13 mouse cellular contexts compared by ENCODE assay signal in the genomic region with DNA sequence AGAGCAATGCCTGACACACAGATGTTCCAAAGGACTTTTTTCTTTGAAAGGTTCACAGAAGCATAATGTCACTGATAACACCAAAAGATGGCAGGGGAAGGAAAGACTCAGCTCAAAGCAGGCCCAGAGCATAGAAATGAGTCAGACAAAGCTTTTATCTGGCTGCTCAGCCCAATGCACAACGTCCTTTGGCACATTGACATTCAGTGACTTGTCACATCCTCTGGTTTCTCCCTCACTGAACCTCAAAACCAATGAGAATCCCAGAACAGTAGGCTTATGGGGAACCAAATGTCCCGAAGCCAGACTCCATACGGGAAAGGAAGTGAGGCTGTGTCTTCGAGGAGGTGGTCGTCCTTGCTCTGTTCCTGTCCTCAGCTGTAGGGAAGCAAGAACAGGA.
"Had no signal": no experiment of that assay in that cellular context is flagged by ENCODE, and none has a peak within 500 bp of the region (broad histone marks: within the 10 kb centered on the region; RNA-seq: fewer than 3 reads in every experiment).

No protein-coding gene starts in this region.

- DNase-seq: kidney, adult 2 months; kidney, postnatal 14 days; layer of hippocampus, postnatal 36 days; lung, adult 18-20 months; lung, postnatal 36 days; thymus, postnatal 14 days had no signal

- H3K4me1 ChIP-seq: kidney, embryonic 15.5 days; limb, embryonic 13.5 days; neural tube, embryonic 12.5 days had no signal

- H3K27me3 ChIP-seq: kidney, embryonic 15.5 days; limb, embryonic 13.5 days; midbrain, embryonic 15.5 days; neural tube, embryonic 12.5 days had no signal

- ATAC-seq: lung, postnatal 0 days; midbrain, embryonic 15.5 days had no signal

- H3K36me3 ChIP-seq: kidney, embryonic 15.5 days; limb, embryonic 13.5 days; midbrain, embryonic 15.5 days; neural tube, embryonic 12.5 days had no signal

- H3K4me3 ChIP-seq: kidney, embryonic 15.5 days; limb, embryonic 13.5 days; midbrain, embryonic 15.5 days; neural tube, embryonic 12.5 days had no signal

- H3K27ac ChIP-seq: kidney, embryonic 15.5 days; limb, embryonic 13.5 days; liver, embryonic 14.5 days; midbrain, embryonic 15.5 days; neural tube, embryonic 12.5 days; stomach, postnatal 0 days had no signal

- H3K9ac ChIP-seq: kidney, embryonic 15.5 days; limb, embryonic 13.5 days; liver, embryonic 14.5 days; midbrain, embryonic 15.5 days; neural tube, embryonic 12.5 days had no signal

- H3K9me3 ChIP-seq: kidney, embryonic 15.5 days; limb, embryonic 13.5 days; midbrain, embryonic 15.5 days; neural tube, embryonic 12.5 days had no signal
